Mouse (Mus musculus) myocyte (in vitro differentiated cells): Measurements from ENCODE around the gene Hist1h4a.

Experiments used
- CEBPB ChIP-seq: IDR thresholded peaks from 2 replicates; pipeline ENCODE4 v1.6.1; 2011; ENCODE audit warnings: mild to moderate bottlenecking, moderate library complexity; ENCODE audit not compliant: poor library complexity, insufficient read depth, severe bottlenecking
- E2F4 ChIP-seq: IDR thresholded peaks from one replicate; pipeline ENCODE4 v1.6.1; 2011; ENCODE audit warnings: mild to moderate bottlenecking, control low read depth, moderate library complexity; ENCODE audit not compliant: insufficient read depth
- MAX ChIP-seq: IDR thresholded peaks from one replicate; pipeline ENCODE4 v1.6.1; 2011; ENCODE audit warnings: low read depth, mild to moderate bottlenecking, control low read depth
- MYOG ChIP-seq, 3 experiments: IDR thresholded peaks; one replicate each; pipeline ENCODE4 v1.6.1; 2011; ENCODE audit warnings: control low read depth in 2 of 3, low read depth in 2 of 3, mild to moderate bottlenecking in 2 of 3; ENCODE audit not compliant: insufficient read length in 2 of 3, control insufficient read depth in 1 of 3, insufficient read depth in 1 of 3
- POLR2A ChIP-seq: IDR thresholded peaks from one replicate; pipeline ENCODE4 v1.6.1; 2011; ENCODE audit warnings: low read depth, mild to moderate bottlenecking, control low read depth, moderate library complexity; ENCODE audit not compliant: insufficient read length
- POLR2AphosphoS2 ChIP-seq: IDR thresholded peaks from one replicate; pipeline ENCODE4 v1.6.1; 2011; ENCODE audit warnings: low read depth, control low read depth; ENCODE audit not compliant: insufficient read length
- REST ChIP-seq: IDR thresholded peaks from one replicate; pipeline ENCODE4 v1.6.1; 2011; ENCODE audit warnings: mild to moderate bottlenecking, control low read depth, moderate library complexity; ENCODE audit not compliant: insufficient read depth, insufficient read length
- TCF12 ChIP-seq: IDR thresholded peaks from one replicate; pipeline ENCODE4 v1.6.1; 2011; ENCODE audit warnings: mild to moderate bottlenecking, control low read depth; ENCODE audit not compliant: poor library complexity, insufficient read depth, severe bottlenecking
- TCF3 ChIP-seq: IDR thresholded peaks from one replicate; pipeline ENCODE4 v1.6.1; 2011; ENCODE audit warnings: low read depth, control low read depth; ENCODE audit not compliant: insufficient read length
- USF1 ChIP-seq: IDR thresholded peaks from one replicate; pipeline ENCODE4 v1.6.1; 2011; ENCODE audit warnings: low read depth, mild to moderate bottlenecking, control low read depth, moderate library complexity

DNA sequence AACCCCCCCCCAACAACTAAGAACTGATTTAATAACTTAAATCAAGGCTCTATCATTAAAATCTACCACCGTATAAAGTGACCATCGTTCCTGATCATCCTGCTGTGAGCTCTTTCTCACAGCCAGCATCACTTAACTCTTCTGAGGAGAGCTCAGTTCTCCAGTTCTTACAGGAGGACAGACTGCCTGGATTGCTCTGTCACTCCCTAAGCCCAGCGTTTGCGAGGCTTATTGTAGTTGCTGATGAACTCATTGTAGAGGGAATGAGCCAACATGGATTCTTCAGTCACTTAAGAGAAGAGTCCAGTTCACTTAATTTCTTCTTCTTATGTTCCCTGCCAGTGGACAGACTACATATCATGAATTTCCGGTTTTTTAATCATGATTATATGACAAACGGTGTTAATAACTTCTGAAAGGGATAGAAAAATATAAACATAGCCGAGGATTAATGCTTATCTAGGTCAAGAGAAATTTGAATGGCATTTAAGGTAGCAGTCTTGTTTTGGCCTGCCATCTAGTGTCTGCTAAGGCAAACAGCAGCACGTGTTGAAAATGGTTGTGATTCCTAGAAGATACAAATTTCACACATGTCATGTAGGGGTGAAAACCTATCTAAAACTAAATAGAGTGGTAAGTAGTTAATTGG is 28.8 kb downstream of the Hist1h4a start:
- no peak for TF ChIP-seq CEBPB
- TF ChIP-seq POLR2A: no peak
- TF ChIP-seq POLR2AphosphoS2: no peak
- no peak for TF ChIP-seq MYOG (IDR thresholded peaks at IDR 0.05; ENCODE audit: control insufficient read depth in 1 of 3, insufficient read depth in 1 of 3, insufficient read length in 2 of 3, low read depth in 2 of 3)
- TF ChIP-seq REST: no peak
- TF ChIP-seq USF1: no peak
- no peak for TF ChIP-seq TCF12
- no peak for TF ChIP-seq MAX
- no peak for TF ChIP-seq TCF3
- no peak for TF ChIP-seq E2F4
